Mouse (Mus musculus): Measurements from ENCODE around the gene Igf2r. TPM values are rescaled to one million over a fixed set of nuclear protein-coding genes. Genes with fewer than 3 reads are reported as not detected.

The Igf2r gene
- 26.9 TPM for polyA plus RNA-seq (2014; fragmentation: Illumina TruSeq; extraction: RNeasy Lipid Tissue Mini Kit (QIAGEN cat#74804); ENCODE audit: low read depth, low replicate concordance)

GRCm38 (mm10) chr17:12769380-12769921, at the start of gene Igf2r:
TSS of gene Igf2r (minus strand) at chr17:12769664.

DNA sequence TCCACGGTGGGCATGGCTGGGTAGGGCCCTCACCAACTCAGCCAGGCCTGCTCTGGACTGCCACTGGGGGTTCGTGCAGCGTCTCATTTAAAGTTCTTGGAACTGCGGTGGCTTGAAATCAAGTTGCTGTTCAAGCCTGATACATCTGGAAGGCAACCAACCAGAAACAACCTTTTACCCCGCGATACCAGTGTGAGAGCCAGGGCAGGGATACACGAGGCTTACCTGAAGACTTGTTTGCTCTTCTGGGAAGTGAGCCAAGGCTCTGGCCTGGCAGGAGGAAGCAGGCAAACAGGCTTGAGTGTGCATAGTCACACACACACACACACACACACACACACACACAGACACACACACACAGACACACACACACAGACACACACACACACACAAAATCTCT, 93.8 kb downstream of the Igf2r start, which contains the start of gene Slc22a1:
TSS of gene Slc22a1 (minus strand) at position 184 of the 400 bp plus-strand sequence.

Other genes with a start within 250 kb of the Igf2r start
- gene Slc22a2, start 185.5 kb downstream of the Igf2r start, polyA plus RNA-seq (2014; fragmentation: Illumina TruSeq; extraction: RNeasy Lipid Tissue Mini Kit (QIAGEN cat#74804); ENCODE audit: low read depth, low replicate concordance), result not detected
- not detected for gene Slc22a1, start 93.8 kb downstream of the Igf2r start, polyA plus RNA-seq (2014; fragmentation: Illumina TruSeq; extraction: RNeasy Lipid Tissue Mini Kit (QIAGEN cat#74804); ENCODE audit: low read depth, low replicate concordance)
- gene Mas1, start 98.5 kb upstream of the Igf2r start, polyA plus RNA-seq (2014; fragmentation: Illumina TruSeq; extraction: RNeasy Lipid Tissue Mini Kit (QIAGEN cat#74804); ENCODE audit: low read depth, low replicate concordance), result not detected
- not detected for gene Mrgprh, start 106.4 kb upstream of the Igf2r start, polyA plus RNA-seq (2014; fragmentation: Illumina TruSeq; extraction: RNeasy Lipid Tissue Mini Kit (QIAGEN cat#74804); ENCODE audit: low read depth, low replicate concordance)
- not detected for gene Pnldc1, start 140.6 kb upstream of the Igf2r start, polyA plus RNA-seq (2014; fragmentation: Illumina TruSeq; extraction: RNeasy Lipid Tissue Mini Kit (QIAGEN cat#74804); ENCODE audit: low read depth, low replicate concordance)
- gene Tcp1, start 146.0 kb upstream of the Igf2r start, polyA plus RNA-seq (2014; fragmentation: Illumina TruSeq; extraction: RNeasy Lipid Tissue Mini Kit (QIAGEN cat#74804); ENCODE audit: low read depth, low replicate concordance), result 528 TPM
- gene Mrpl18, start 146.7 kb upstream of the Igf2r start, polyA plus RNA-seq (2014; fragmentation: Illumina TruSeq; extraction: RNeasy Lipid Tissue Mini Kit (QIAGEN cat#74804); ENCODE audit: low read depth, low replicate concordance), result 108 TPM
- gene Acat3, start 170.9 kb upstream of the Igf2r start, polyA plus RNA-seq (2014; fragmentation: Illumina TruSeq; extraction: RNeasy Lipid Tissue Mini Kit (QIAGEN cat#74804); ENCODE audit: low read depth, low replicate concordance), result 1.2 TPM
- 53.4 TPM for gene Acat2, start 191.1 kb upstream of the Igf2r start, polyA plus RNA-seq (2014; fragmentation: Illumina TruSeq; extraction: RNeasy Lipid Tissue Mini Kit (QIAGEN cat#74804); ENCODE audit: low read depth, low replicate concordance)
- 152 TPM for gene Wtap, start 224.5 kb upstream of the Igf2r start, polyA plus RNA-seq (2014; fragmentation: Illumina TruSeq; extraction: RNeasy Lipid Tissue Mini Kit (QIAGEN cat#74804); ENCODE audit: low read depth, low replicate concordance)
- gene Sod2, start 237.2 kb upstream of the Igf2r start, polyA plus RNA-seq (2014; fragmentation: Illumina TruSeq; extraction: RNeasy Lipid Tissue Mini Kit (QIAGEN cat#74804); ENCODE audit: low read depth, low replicate concordance), result 161 TPM